Mouse (Mus musculus): ENCODE data around the gene Hmga2. TPM values are rescaled to one million over a fixed set of nuclear protein-coding genes. Genes with fewer than 3 reads are reported as not detected.
A peak's percentile ranks its signal among the peaks of the same experiment; 100 is the strongest.
"Not testable (repeated sequence)": the region's sequence is repeated elsewhere in the genome, so short reads cannot be mapped to it uniquely, and the experiment has no call there.

Hmga2 gene
- polyA plus RNA-seq, 2 experiments = 32.0 to 75.5 TPM

GRCm38 (mm10) chr10:120375438-120375837 lies 100.8 kb downstream of the Hmga2 start:
- Histone ChIP-seq H3K9me3 (ENCODE audit: control insufficient read depth, low read length) (no peaks in the 10 kb centered on the region), H3K27me3 (ENCODE audit: control insufficient read depth, insufficient read depth, low read length) (no peaks in the 10 kb centered on the region), H3K9ac (ENCODE audit: low read depth, low read length, severe bottlenecking) (no peak overlapping the region), H3K27ac (replicated peaks; ENCODE audit: low read depth, low read length) (no peak overlapping the region), H3K4me1 (ENCODE audit: control insufficient read depth, insufficient read depth, low read length) (peaks cover 18% of the 10 kb centered on the region), H3K4me2 (replicated peaks; ENCODE audit: low read depth, low read length, severe bottlenecking) (no peak overlapping the region), H3K36me3 (ENCODE audit: control insufficient read depth, insufficient read depth, low read length) (peaks cover 4% of the 10 kb centered on the region; the same call in 1 of the 2 replicates), H3K4me3 (replicated peaks; ENCODE audit: low read length) (no peak overlapping the region)
- no peak for DNase-seq (ENCODE audit: low spot score)
- no peak for TF ChIP-seq POLR2A (IDR thresholded peaks at IDR 0.05; ENCODE audit: borderline replicate concordance, extremely low read depth, insufficient read depth, insufficient read length)
- 83% methylated on average over 14 of the region's 14 CpGs for WGBS
- no peak for ATAC-seq (ENCODE audit: low FRiP score, low read depth)

DNA sequence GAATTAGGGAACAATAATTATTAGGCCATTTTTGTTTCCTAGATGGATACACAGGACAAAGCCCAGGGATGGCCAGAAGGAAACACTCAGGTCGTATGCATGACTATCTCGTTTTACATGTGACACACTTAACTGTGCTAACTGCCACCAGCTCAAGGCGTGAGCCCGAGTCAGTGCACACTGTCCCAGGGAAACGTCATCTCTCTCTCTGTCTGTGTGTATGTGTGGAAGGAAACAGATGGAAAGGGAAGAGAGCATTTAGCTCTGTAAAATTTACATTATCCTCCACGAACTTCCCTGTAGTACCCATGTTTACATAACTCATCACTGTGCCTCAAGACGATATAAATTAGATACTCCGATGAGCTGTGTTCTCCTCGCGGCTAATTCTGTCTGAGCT lies 105.1 kb downstream of the Hmga2 start:
- Histone ChIP-seq H3K4me3 (replicated peaks; ENCODE audit: low read length) (no peak overlapping the region), H3K4me2 (replicated peaks; ENCODE audit: low read depth, low read length, severe bottlenecking) (no peak overlapping the region), H3K9me3 (ENCODE audit: control insufficient read depth, low read length) (no peaks in the 10 kb centered on the region), H3K36me3 (ENCODE audit: control insufficient read depth, insufficient read depth, low read length) (peaks cover 3% of the 10 kb centered on the region; the same call in 1 of the 2 replicates), H3K4me1 (ENCODE audit: control insufficient read depth, insufficient read depth, low read length) (peaks cover 26% of the 10 kb centered on the region), H3K27ac (replicated peaks; ENCODE audit: low read depth, low read length) (no peak overlapping the region), H3K9ac (ENCODE audit: low read depth, low read length, severe bottlenecking) (no peak overlapping the region), H3K27me3 (ENCODE audit: control insufficient read depth, insufficient read depth, low read length) (no peaks in the 10 kb centered on the region)
- DNase-seq (ENCODE audit: low spot score) (no peak), ATAC-seq (ENCODE audit: low FRiP score, low read depth) (no peak)
- TF ChIP-seq POLR2A (IDR thresholded peaks at IDR 0.05; ENCODE audit: borderline replicate concordance, extremely low read depth, insufficient read depth, insufficient read length) = no peak
- 71% methylated on average over 10 of the region's 10 CpGs for WGBS

- H3K36me3 ChIP-seq (ENCODE audit: control insufficient read depth, insufficient read depth, low read length) = peaks cover 3% of the 10 kb centered on the region; the same call in 1 of the 2 replicates
- no peak overlapping the region for H3K4me3 ChIP-seq (replicated peaks; ENCODE audit: low read length)
- no peak overlapping the region for H3K9ac ChIP-seq (ENCODE audit: low read depth, low read length, severe bottlenecking)
- peak; percentile 37 for DNase-seq (ENCODE audit: low spot score)
- no peak for ATAC-seq (ENCODE audit: low FRiP score, low read depth)
- TF ChIP-seq POLR2A (IDR thresholded peaks at IDR 0.05; ENCODE audit: borderline replicate concordance, extremely low read depth, insufficient read depth, insufficient read length) = no peak
- WGBS = 21% methylated on average over 21 of the region's 21 CpGs
- H3K4me1 ChIP-seq (ENCODE audit: control insufficient read depth, insufficient read depth, low read length) = peaks cover 44% of the 10 kb centered on the region
- no peaks in the 10 kb centered on the region for H3K9me3 ChIP-seq (ENCODE audit: control insufficient read depth, low read length)
- H3K27me3 ChIP-seq (ENCODE audit: control insufficient read depth, insufficient read depth, low read length) = no peaks in the 10 kb centered on the region
- H3K27ac ChIP-seq (replicated peaks; ENCODE audit: low read depth, low read length) = no peak overlapping the region
- peak overlapping the region; percentile 10 for H3K4me2 ChIP-seq (replicated peaks; ENCODE audit: low read depth, low read length, severe bottlenecking)
These were observed 107.0 kb downstream of the Hmga2 start for GRCm38 (mm10) chr10:120369187-120369805.

GRCm38 (mm10) chr10:120366173-120366592 lies 110.1 kb downstream of the Hmga2 start:
- ATAC-seq (ENCODE audit: low FRiP score, low read depth); H3K36me3 ChIP-seq (ENCODE audit: control insufficient read depth, insufficient read depth, low read length); H3K9ac ChIP-seq (ENCODE audit: low read depth, low read length, severe bottlenecking); H3K9me3 ChIP-seq (ENCODE audit: control insufficient read depth, low read length); H3K4me3 ChIP-seq (replicated peaks; ENCODE audit: low read length); H3K27me3 ChIP-seq (ENCODE audit: control insufficient read depth, insufficient read depth, low read length); DNase-seq (ENCODE audit: low spot score): not testable (repeated sequence)
- peak overlapping the region; percentile 35; the same call in 1 of the 2 replicates for H3K4me2 ChIP-seq (replicated peaks; ENCODE audit: low read depth, low read length, severe bottlenecking)
- WGBS = 75% methylated on average over 3 of the region's 3 CpGs
- H3K4me1 ChIP-seq (ENCODE audit: control insufficient read depth, insufficient read depth, low read length) = peaks cover 46% of the 10 kb centered on the region
- peak overlapping the region; percentile 77; the same call in 1 of the 2 replicates for H3K27ac ChIP-seq (replicated peaks; ENCODE audit: low read depth, low read length)

DNA sequence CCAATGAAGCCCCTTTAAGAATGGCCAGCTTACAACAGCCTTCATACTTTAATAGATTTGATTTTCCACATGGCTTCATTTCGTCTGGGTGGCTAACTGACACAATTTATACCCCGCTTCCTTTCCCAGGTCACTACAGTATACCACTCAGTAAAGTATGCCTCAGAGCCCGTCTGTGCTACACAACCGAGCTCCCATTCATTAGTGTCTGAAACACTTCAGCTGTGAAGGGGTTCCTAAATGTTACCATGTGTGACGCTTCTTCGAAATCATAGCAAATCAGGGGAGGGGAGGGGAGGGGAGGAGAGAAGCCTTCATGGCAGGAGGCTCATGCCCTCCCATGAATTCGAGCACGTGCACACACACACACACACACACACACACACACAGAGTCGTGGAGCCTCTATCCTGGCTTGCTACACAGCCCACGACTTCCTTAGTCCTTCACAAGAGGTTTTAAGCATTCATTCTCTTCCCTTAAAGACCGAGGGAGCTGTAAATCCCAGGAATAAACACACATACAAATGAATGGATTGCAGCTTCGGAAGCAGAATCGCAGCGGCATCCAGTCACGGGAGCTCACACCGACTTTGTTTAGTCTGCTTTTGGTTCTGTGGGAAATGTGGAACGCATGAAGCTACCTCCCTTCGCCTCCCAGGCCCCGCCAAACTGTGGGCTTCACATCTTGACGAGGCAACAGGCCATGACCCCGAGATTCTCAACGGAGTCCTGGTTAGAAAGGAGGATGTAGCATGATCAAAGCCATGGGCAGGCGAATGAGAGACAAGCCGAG lies 110.7 kb downstream of the Hmga2 start:
- no peaks in the 10 kb centered on the region for H3K9me3 ChIP-seq (ENCODE audit: control insufficient read depth, low read length)
- DNase-seq (ENCODE audit: low spot score) = peak; percentile 56
- no peak for TF ChIP-seq POLR2A (IDR thresholded peaks at IDR 0.05; ENCODE audit: borderline replicate concordance, extremely low read depth, insufficient read depth, insufficient read length)

More for the DNA sequence above, 110.7 kb downstream of the Hmga2 start:
- H3K4me1 ChIP-seq (ENCODE audit: control insufficient read depth, insufficient read depth, low read length) = peaks cover 45% of the 10 kb centered on the region
- H3K9ac ChIP-seq (ENCODE audit: low read depth, low read length, severe bottlenecking) = no peak overlapping the region
- peak overlapping the region; percentile 77 for H3K27ac ChIP-seq (replicated peaks; ENCODE audit: low read depth, low read length)
- ATAC-seq (ENCODE audit: low FRiP score, low read depth) = peak; percentile 78
- no peaks in the 10 kb centered on the region for H3K27me3 ChIP-seq (ENCODE audit: control insufficient read depth, insufficient read depth, low read length)
- 0 out of 2 replicates have a peak overlapping the region, but pooled peaks have one; percentile 5 for H3K4me3 ChIP-seq (replicated peaks; ENCODE audit: low read length)
- 26% methylated on average over 24 of the region's 24 CpGs for WGBS
- H3K36me3 ChIP-seq (ENCODE audit: control insufficient read depth, insufficient read depth, low read length) = peaks cover 6% of the 10 kb centered on the region; the same call in 1 of the 2 replicates
- H3K4me2 ChIP-seq (replicated peaks; ENCODE audit: low read depth, low read length, severe bottlenecking) = peak overlapping the region; percentile 35
